Mouse (Mus musculus) frontal cortex, postnatal 10 days (tissue): Measurements from ENCODE around the gene Atp8a2.
"Not testable (repeated sequence)": the region's sequence is repeated elsewhere in the genome, so short reads cannot be mapped to it uniquely, and the experiment has no call there.

ENCODE experiments used
- DNase-seq, 2 experiments: peaks; one replicate each; pipeline ENCODE4 v3.0.0; 2022; ENCODE audit warnings: low spot score in 2 of 2, mixed read lengths in 1 of 2

The Atp8a2 gene

DNA sequence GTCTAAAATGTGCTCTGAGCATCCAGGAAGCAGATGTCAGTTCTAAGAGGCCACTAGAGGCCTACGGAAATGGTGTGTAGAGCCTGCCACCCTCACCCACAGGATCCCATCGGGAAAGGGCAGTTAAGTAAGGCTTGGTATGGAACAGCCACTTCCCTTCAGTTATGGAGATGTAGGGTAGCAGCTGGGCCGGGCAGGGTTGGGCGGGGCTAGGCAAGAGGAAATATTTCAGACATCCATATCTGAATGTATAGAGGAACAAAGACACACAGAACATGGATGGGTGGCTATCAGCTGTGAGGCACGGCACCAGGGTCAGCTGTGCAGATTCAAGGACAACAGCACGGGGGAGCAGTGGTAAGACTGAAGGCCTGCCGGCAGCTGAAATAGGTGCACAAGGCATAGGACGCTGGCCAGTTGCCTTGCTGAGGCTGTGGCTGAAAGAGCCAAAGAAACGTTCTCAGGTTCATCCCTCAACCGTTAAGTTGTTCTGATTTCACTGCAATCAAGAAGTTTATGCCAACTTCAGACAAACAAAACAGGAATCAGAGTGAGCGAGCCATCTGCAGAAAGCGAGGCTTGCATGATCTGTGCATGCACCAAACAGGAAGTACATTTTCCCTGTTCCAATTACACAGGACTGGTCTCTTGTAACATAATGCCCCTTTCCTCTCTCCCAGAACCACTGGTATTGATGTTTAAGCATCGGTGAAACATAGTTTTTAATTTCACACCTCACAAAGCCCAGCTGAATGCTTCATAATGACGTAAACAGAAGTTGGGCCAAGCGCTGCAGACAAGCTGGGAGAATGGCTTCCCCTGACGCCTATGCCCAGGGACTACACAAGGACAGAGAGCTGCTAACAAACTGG lies 549.9 kb downstream of the Atp8a2 start:
- no peak for DNase-seq

DNA sequence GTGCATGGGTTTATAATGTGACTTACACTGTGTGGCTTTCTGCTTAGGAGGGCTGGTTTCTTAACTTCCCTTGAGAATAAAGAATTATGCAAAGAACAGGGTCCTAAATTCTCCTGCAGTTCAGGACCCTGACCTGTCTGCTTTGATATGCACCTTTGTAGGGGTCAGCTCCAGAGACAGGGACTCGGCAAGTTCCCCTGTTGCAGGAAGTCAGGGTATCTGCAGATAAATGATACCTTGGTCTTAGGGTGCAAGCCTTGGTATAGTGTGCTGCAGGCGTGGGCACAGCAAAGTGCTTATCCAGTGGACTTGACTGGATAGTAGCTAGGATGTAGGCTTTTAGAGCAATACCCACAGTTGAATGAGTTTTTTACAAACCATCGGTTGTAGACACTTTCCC lies 552.1 kb downstream of the Atp8a2 start:
- no peak for DNase-seq

DNA sequence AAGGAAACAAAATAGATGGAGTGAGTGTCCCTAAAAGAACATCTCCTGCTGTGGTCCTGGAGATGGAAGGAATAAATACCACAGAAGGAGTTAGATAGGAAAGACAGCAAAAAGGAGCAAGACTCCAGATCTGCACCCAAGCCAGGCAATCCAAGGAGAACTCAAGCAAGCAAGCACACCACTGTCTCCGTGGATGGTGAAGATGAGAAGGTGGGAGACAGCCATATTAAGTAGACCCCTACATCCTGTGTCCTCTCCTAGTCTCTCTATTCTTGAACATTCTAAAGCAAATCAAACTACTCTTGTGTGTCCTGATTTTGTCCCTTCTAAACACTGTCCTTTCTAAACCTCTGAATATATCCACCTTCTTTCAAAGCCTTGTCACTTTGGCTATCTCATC lies 552.8 kb downstream of the Atp8a2 start:
- DNase-seq: no peak

DNA sequence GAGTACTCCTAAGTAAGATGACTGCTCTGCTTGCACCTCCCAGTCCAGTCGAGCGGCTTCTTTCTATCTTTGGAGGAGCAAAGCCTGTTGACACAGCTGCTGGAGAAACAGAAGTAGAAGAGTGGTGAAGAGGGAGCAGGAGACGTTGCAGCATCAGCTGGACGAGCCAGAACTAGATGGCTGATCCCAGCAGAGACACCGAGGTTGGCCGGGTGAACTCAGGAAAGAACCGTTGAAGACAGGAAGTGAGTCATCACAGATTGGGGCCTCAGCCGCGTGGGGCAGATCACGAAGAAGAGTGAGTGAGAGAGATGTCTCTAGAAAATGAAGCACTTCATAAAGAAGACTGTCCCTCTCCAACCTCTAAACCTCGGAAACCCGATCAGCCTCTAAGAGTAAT lies 553.4 kb downstream of the Atp8a2 start:
- no peak for DNase-seq

DNA sequence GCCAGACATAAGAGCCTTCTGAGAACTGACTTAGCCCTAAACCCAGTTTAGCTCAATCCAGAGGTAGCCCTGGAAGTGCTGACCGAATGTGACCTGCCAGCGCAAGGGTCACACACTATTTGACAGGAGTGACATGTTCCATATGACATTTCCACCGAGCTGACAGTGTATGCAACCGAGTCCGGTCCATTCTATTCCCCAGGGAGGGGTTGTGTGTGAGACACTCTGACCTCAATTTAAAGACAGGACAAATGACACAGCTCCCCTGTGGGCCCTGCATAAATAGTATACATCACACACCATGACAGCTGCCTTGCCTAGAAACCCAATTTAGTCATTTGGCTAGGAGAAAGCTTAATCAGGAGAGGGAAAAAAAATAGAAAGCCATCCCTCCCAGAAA lies 555.1 kb downstream of the Atp8a2 start:
- DNase-seq: no peak

DNA sequence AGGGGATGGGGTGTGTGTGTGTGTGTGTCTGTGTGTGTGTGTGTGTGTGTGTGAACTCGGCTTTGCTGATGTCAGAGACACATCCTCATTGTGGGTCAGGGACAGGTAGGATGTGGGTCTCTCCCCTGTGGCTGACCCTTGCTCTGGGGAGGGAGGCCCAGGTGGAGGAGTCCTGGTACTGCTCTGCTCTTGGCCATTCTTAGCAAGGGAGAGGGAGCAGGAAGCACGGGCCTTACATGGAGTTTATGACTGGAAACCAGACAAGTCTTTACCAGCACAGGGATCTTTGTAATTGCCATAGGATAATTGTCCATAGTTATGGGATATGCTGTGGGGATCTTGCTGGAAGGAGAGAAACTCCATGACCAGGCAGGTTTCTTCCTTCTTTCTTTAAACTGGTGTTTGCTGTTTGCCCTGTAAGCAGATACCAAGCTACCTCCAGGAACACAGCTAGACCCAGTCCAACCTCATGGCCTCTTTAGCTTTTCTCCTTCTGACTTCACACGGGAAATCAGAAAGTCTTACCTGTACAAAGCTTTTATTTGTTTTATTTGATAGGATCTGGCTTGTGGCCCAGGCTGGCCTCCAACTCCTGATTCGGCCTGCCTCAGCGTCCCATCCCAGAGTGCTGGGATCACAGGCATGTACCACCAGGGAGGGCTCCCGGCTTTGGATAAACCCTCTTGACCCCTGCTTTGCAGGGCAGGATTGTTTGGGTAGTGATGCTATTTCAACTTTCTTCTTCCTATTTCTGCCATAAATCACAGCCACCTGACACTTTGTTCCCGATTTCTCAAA lies 557.9 kb downstream of the Atp8a2 start:
- no peak for DNase-seq

DNA sequence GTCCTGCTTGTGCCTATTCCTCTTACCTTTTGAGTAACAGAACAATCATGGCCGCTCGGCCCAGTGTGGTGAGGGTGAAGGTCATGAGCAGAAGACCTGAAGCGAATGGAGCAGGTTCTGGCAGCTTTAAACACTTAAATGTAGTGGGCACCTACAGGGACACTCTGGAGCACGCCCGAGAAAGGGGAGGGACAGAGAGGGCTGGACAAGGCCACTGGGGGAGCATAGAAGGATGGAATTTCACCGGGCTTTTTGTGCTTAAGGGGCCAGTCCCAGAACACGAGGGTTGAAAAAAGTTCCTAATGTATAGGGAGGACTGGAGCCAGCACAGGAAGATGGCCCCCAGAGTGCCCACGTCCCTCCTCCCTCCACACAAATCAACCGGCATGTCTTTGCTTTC lies 563.0 kb downstream of the Atp8a2 start:
- DNase-seq: no peak

DNA sequence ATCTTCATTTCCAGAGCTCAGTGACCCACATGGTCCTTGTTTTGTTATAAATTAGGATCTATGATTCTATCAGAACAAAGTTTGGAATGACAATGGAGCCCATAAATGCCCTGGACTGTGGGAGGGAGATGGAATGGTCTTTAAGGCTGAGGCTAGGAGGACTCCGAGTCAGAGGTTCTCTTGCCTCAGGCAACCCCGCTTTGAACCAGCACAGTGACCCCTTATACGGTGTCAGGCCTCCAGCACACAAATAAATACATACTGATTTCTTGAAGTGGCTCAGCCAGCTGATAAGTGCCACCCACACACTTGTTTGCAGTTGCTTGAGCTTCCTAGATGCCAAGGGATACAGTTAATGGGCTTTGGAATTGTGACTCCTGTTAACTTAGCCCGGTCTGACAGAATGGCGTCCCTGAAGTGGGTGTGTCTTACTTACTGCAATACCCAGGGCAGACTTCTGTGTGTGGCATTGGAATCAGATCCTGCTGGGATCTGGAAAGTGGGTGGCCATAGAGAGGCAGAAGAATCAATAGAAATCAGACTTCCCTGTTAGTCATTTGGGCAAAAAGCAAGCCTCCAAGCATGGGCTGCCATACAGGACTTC lies 563.6 kb downstream of the Atp8a2 start:
- DNase-seq: no peak

DNA sequence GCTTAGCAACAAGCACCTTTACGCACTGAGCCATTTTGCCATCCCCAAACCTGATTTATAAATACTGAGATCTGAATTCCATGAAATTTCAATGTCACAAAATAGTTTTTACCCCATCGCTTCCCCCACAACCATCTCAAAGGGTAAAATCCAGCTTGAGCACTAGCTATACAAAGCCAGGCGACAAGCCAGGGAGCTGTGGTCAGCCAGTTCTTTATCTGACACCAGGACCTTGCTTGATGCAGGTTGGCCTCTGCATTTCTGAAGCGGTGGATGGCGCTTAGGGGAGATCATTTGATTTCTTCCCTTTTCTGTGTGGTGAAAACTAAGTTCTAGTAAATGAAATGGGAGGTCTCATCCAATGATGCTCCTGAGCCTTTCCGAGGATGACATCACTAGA lies 564.9 kb downstream of the Atp8a2 start:
- DNase-seq: no peak

DNA sequence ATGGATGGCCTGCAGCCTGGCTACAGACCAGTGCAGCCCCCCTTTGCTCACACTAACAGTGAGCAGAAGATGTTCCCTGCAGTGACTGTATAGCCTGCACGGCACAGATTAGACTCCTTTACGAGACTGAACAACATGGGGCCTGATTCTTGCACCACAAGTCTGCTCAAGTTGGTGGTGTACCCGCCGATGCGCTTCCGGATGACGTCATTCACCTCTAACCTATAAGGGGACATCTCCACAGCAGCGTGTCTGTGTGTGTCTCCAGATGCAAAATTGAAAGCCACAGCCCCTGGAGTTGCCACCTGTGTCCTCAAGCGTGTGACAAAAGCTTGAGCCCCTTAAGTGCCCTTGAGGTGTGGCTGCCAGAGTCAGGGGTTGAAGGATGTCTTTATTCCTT lies 566.9 kb downstream of the Atp8a2 start:
- no peak for DNase-seq

DNA sequence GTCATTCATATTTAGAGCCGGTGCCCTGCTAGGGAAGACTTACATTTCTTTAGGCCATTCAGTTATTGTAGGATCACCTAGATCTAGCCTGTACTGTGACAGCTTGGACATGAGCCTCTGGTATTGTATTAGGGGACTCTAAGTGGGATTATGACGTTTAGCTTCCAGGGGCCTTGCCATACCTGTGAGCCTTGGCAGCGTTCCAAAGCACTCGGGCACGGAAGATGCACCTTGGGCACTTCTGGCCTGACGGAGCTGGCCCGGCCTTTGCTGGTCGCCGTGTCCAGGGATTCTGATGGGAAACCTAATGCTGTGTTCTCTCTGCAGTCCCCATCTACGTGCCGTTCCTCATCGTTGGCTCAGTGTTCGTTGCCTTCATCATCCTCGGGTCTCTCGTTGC lies 567.7 kb downstream of the Atp8a2 start:
- DNase-seq: no peak

DNA sequence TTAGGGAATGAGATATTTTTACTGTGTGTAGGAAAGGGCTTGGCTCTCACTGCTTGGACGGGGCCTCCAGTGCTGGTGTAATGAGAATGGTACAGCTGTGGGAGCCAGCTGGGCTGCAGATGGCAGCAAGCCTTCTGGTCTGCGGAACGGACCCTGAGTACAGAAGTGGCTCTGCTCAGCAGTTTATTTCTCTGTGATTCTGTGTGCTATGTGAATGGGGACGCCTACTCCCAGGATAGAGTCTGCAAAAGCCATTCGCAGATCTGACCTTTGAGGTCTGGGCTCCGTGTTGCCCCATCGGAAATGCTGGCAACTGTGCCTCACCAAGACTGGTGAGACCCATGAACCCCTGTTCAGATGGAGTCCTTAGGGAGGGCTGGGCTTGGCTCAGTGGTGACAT lies 569.2 kb downstream of the Atp8a2 start:
- peak in 1 of 2 experiments; percentile 38 for DNase-seq

DNA sequence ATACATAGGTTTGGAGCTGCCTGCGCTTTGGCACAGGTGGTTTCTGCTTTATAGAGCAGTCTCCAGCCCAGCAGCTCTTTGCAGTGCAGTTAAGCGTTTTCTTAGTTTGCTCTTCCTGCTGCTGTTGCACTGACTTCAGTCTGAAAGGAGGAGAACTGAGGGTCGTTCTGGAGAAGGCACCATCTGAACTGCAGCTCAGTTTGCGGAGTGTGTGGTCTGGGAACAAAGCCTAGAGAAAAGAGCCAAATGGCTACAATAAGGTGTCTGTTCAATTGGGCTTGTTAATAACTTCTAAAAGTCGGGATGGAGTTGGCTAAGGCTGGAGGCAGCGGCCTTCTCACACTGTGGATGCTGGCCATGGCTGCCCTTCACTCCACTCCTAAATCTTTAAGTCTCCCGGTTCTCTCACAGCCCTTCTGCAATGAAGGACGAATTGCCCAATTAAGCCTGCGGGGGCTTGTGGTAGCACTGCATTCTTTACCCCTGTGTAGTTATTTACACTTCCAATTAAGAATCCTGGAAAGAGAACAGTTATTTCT lies 569.8 kb downstream of the Atp8a2 start:
- no peak for DNase-seq

DNA sequence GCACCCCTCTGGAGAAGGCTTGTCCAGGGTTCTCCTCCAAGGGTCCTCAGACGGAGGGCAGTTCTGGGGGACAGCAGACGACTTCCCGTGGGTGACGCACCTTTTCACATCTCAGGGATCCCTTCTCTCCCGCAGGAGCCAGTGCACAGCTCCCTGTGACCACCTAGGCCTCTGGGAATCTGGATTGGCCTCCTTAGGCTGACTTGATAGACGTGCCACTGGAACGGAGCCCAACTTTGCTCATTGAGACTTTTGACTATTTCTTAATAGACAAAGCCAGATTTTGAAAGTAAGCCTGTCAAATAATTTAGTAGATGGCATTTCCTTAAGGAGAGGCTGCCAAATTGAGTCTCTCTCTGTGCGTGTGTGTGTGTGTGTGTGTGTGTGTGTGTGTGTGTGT lies 570.3 kb downstream of the Atp8a2 start:
- DNase-seq: no peak

DNA sequence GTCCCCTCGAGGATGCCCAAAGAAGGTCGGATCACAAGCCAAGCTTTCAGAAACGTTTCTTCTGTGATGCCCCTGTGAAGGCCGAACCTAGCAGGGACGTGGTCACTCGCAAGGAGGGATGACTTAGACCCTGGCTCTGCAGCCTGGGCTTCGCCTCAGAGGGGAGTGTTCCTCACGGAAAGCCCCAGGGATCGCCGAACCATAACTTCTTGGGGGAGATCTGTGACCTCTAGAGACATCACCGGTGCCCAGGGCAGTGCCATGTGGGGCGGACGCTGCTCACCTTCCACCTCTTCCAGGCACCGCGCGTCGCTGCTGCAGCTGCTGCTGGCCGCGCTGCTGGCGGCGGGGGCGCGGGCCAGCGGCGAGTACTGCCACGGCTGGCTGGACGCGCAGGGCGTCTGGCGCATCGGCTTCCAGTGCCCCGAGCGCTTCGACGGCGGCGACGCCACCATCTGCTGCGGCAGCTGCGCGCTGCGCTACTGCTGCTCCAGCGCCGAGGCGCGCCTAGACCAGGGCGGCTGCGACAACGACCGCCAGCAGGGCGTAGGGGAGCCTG lies 571.1 kb downstream of the Atp8a2 start:
- no peak for DNase-seq

DNA sequence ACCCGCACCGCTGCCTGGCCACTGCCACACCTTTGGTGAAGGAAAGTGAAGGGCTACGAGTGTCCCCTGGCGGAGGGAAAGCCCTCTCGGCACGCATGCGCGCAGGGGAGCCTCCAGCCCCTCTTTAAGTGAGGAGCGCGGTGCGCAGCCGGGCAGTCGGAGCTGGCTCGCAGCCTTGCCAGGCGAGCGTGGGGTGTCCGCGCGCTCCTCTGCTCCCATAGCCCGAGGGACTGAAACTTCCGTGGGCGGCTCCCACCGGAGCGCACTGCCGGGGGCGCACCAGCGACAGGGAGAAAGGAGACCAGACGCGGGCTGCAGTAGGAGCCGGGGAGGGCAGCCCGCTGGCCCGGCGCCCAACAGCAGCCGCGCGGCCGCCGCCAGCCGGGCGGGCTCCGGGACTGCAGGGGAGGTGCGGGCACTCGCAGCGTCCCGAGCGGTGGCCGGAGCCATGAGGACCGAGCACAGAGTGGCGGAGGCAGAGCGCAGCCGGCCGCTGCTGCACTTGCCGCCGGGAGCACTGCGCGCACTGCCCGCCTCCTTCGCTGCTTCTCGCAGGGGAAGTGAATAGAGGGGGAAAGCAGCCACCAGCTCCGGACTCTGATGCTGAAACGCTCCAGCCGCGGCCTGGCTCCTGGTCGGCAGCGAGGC lies 571.7 kb downstream of the Atp8a2 start, which contains the start of gene Shisa2:
Gene Shisa2, plus strand, starts transcription at position 151 of the 648 bp plus-strand sequence.
- peak; percentile 38 to 67 for DNase-seq

DNA sequence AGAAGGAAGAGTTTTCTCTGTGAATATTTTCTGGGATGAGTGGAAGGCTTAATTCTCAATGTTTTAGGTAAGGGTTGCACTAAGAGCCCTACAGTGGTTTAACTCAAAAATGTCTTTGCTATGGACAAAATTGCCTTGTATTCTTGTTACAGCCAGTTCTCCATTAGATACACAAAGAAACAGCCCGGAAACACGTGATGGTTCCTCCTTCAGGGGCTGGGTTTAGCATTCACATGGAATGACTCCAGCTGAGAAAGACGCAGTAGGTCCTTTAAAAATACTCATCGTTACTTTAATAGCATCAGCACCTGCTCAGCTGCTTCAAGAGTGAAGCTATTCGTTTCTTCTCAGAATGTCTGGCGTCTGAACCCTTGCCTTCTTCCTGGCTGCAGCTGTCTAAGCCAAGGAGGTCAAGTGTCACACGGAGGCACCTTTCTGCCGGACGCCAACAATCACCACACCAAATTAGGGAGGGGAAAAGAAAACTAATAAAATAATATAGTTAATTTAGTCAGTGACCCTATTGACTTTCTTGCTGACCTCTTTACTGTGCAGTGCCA lies 572.6 kb downstream of the Atp8a2 start:
- DNase-seq: no peak

DNA sequence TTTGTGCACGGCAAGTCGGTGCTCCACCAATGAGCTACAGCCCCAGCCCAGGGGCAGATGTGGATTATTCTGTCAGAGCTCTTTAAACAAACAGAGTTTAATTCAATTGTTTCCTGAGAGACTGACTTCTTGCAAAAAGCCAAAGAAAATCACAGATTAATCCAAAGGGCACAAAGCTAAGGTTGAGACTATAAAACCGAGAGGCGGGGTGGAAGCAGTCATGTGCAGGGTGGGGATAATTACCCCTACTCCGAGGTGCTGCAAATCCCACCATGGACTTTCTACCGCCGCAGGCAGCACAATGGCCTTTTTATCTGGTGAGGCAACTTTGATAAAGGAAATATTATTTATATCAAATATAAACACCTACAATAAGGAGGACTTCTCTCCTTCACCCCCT lies 580.2 kb downstream of the Atp8a2 start:
- no peak for DNase-seq

DNA sequence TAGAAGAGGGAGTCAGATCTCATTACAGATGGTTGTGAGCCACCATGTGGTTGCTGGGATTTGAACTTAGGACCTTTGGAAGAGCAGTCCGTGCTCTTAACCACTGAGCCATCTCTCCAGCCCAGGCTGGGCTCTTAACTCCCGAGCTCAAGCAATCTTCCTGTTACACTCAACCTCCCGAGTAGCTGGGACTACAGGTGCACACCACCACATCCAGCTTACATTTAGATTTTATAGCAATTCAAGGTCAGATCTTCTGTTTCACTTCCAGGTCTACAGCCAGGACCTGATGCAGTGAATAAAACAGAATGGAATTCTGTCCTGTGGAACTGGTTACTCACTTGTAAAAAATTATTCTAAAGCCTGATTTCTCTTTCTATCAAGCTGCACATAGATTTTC lies 582.8 kb downstream of the Atp8a2 start:
- not testable (repeated sequence) for DNase-seq

DNA sequence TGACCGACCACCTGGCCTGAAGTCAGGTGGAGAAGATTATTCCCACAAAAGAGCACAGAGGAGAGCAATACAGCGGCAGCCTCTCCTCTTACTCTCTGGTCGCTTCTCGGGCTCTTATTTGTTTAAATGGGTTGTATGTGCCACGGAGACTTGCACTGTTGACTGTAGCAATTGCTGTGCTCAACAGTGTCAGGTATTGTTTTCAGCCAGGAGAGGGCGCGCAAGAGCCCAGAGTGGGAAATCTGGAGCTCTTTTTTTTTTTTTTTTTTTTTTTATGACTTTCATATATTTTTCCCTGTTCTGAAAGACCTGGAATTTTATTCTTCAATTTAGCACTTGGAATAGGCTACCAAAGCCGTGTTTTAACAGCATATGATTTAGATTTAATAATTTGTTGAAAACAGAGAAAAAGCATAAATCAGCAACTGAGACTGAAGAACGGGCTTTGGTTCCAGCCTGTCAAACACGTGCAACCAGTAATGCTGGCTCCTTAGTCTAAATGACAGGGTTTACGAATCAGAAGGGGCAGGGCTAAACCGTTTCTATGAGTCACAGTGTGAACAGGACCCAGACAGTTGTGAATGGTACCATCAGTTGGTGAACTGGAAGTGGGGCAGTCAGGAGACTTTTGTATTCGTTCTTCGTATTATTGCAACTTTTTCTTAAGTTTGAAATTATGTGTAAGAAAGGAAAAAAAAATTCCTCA lies 583.9 kb downstream of the Atp8a2 start:
- peak in 1 of 2 experiments; percentile 65 for DNase-seq
